Mouse (Mus musculus) hindbrain, postnatal 0 days (tissue): ENCODE data around the gene Rbks. TPM values are rescaled to one million over a fixed set of nuclear protein-coding genes. Genes with fewer than 3 reads are reported as not detected.

Experiments used
- ATAC-seq: fragments of 200-750 bp; cut with Nextera tagmentation; 2 replicates; pipeline ENCODE4 v1.8.0; 2017; ENCODE audit warnings: mild to moderate bottlenecking, moderate TSS enrichment, moderate library complexity
- DNase-seq: peaks from one replicate; pipeline ENCODE4 v3.0.0-alpha.2; 2015; ENCODE audit warnings: low spot score
- H3K27ac ChIP-seq: fragments of 300-500 bp; sonication (generic); 2 replicates; pipeline ENCODE4 v1.5.1; 2014; ENCODE audit warnings: mild to moderate bottlenecking
- H3K27me3 ChIP-seq: fragments of 300-500 bp; sonication (generic); 2 replicates; pipeline ENCODE4 v1.6.1; 2014; ENCODE audit warnings: low read length, mixed read lengths; ENCODE audit not compliant: insufficient read depth
- H3K36me3 ChIP-seq: fragments of 300-500 bp; sonication (generic); 2 replicates; pipeline ENCODE4 v1.6.1; 2014; ENCODE audit warnings: low read length, mixed read lengths; ENCODE audit not compliant: insufficient read depth
- H3K4me1 ChIP-seq: fragments of 300-500 bp; sonication (generic); 2 replicates; pipeline ENCODE4 v1.6.1; 2014; ENCODE audit warnings: antibody characterized with exemption, low read length, mixed read lengths; ENCODE audit not compliant: insufficient read depth
- H3K4me2 ChIP-seq: fragments of 300-500 bp; sonication (generic); 2 replicates; pipeline ENCODE4 v1.6.1; 2014; ENCODE audit warnings: low read depth, mild to moderate bottlenecking, low read length, moderate library complexity, mixed read lengths
- H3K4me3 ChIP-seq: fragments of 300-500 bp; sonication (generic); 2 replicates; pipeline ENCODE4 v1.5.1; 2014; ENCODE audit warnings: low read length
- H3K9ac ChIP-seq: fragments of 300-500 bp; sonication (generic); replicated peaks from 2 replicates; pipeline ENCODE4 v1.6.1; 2014; ENCODE audit warnings: mild to moderate bottlenecking, low read length, moderate library complexity, mixed read lengths
- H3K9me3 ChIP-seq: fragments of 300-500 bp; sonication (generic); 2 replicates; pipeline ENCODE4 v1.6.1; 2016; ENCODE audit warnings: low read length, mixed read lengths
- CTCF ChIP-seq: IDR thresholded peaks from 2 replicates; pipeline ENCODE4 v1.5.1; 2016; ENCODE audit warnings: antibody characterized with exemption, control low read depth, low read depth
- WGBS: fragments of 180-500 bp; shearing (Covaris S2); extraction: QIAGEN DNeasy Blood & Tissue Kit; methylation state at CpG from one replicate; pipeline ENCODE4 v1.1.7; 2014; 5-methylcytosine and 5-hydroxymethylcytosine counted together
- polyA plus RNA-seq: library from polyadenylated mRNA; unstranded; fragments of >200 nt; fragmentation: Nextera tagmentation; extraction: Ambion mirVana; gene quantifications from 2 replicates; pipeline ENCODE4 v1.2.1, GENCODE M21; 2015
- total RNA-seq: library from RNA; depleted of rRNA; stranded (reverse); fragments of >200 nt; gene quantifications from 2 replicates; pipeline ENCODE4 v1.2.3, GENCODE M21; 2014

The Rbks gene
- total and polyA plus RNA-seq, 2 experiments from 2014 or later: 1.6 to 3.2 TPM

- no peak for TF ChIP-seq CTCF
- no peak overlapping the region for H3K27ac ChIP-seq
- H3K4me3 ChIP-seq: no peak overlapping the region
- H3K4me2 ChIP-seq: no peak overlapping the region
- no peaks in the 10 kb centered on the region for H3K4me1 ChIP-seq
- no peaks in the 10 kb centered on the region for H3K36me3 ChIP-seq
- no peak overlapping the region for H3K9ac ChIP-seq
- no peaks in the 10 kb centered on the region for H3K27me3 ChIP-seq
- 75% methylated on average over 6 of the region's 6 CpGs for WGBS
- H3K9me3 ChIP-seq: no peaks in the 10 kb centered on the region
- DNase-seq (no peak), ATAC-seq (no peak)
Observed at GRCm38 (mm10) chr5:31724519-31724918, 27.1 kb upstream of the Rbks start.

- WGBS: 80% methylated on average over 4 of the region's 4 CpGs
- Histone ChIP-seq H3K4me1 (no peaks in the 10 kb centered on the region), H3K27me3 (no peaks in the 10 kb centered on the region), H3K4me3 (no peak overlapping the region), H3K4me2 (no peak overlapping the region), H3K27ac (no peak overlapping the region), H3K9me3 (no peaks in the 10 kb centered on the region), H3K9ac (no peak overlapping the region), H3K36me3 (no peaks in the 10 kb centered on the region)
- ATAC-seq (no peak), DNase-seq (no peak)
- no peak for TF ChIP-seq CTCF
Observed at GRCm38 (mm10) chr5:31715486-31716150, 18.2 kb upstream of the Rbks start.

GRCm38 (mm10) chr5:31713841-31714264, 16.4 kb upstream of the Rbks start:
- TF ChIP-seq CTCF: no peak
- Histone ChIP-seq H3K27me3 (no peaks in the 10 kb centered on the region), H3K4me1 (no peaks in the 10 kb centered on the region), H3K9ac (no peak overlapping the region), H3K4me3 (no peak overlapping the region), H3K27ac (no peak overlapping the region), H3K36me3 (no peaks in the 10 kb centered on the region), H3K9me3 (no peaks in the 10 kb centered on the region), H3K4me2 (no peak overlapping the region)
- ATAC-seq: no peak
- 78% methylated on average over 5 of the region's 5 CpGs for WGBS
- DNase-seq: no peak

- H3K9me3 ChIP-seq: no peaks in the 10 kb centered on the region
- no peak overlapping the region for H3K9ac ChIP-seq
- no peak for TF ChIP-seq CTCF
- H3K4me2 ChIP-seq: no peak overlapping the region
- no peak for ATAC-seq
- DNase-seq: no peak
- H3K27ac ChIP-seq: no peak overlapping the region
- no peaks in the 10 kb centered on the region for H3K36me3 ChIP-seq
- WGBS: 90% methylated on average over 2 of the region's 2 CpGs
- no peaks in the 10 kb centered on the region for H3K4me1 ChIP-seq
- no peaks in the 10 kb centered on the region for H3K27me3 ChIP-seq
- no peak overlapping the region for H3K4me3 ChIP-seq
Observed at GRCm38 (mm10) chr5:31713280-31713711, 15.9 kb upstream of the Rbks start.

- Histone ChIP-seq H3K27ac (no peak overlapping the region), H3K4me3 (no peak overlapping the region), H3K9ac (no peak overlapping the region), H3K36me3 (no peaks in the 10 kb centered on the region), H3K4me1 (no peaks in the 10 kb centered on the region), H3K27me3 (no peaks in the 10 kb centered on the region), H3K4me2 (no peak overlapping the region), H3K9me3 (no peaks in the 10 kb centered on the region)
- TF ChIP-seq CTCF: peak; percentile 18
- no peak for ATAC-seq
- WGBS: 70% methylated on average over 1 of the region's 1 CpGs
- DNase-seq: no peak
Observed at GRCm38 (mm10) chr5:31709389-31709788, 12.0 kb upstream of the Rbks start.

- DNase-seq: no peak
- WGBS: 87% methylated on average over 4 of the region's 4 CpGs
- TF ChIP-seq CTCF: no peak
- no peak overlapping the region for H3K27ac ChIP-seq
- no peak overlapping the region for H3K4me2 ChIP-seq
- no peak overlapping the region for H3K9ac ChIP-seq
- H3K4me1 ChIP-seq: no peaks in the 10 kb centered on the region
- no peaks in the 10 kb centered on the region; the same call in 1 of the 2 replicates for H3K36me3 ChIP-seq
- no peaks in the 10 kb centered on the region for H3K9me3 ChIP-seq
- ATAC-seq: no peak
- H3K4me3 ChIP-seq: no peak overlapping the region
- no peaks in the 10 kb centered on the region for H3K27me3 ChIP-seq
Observed at GRCm38 (mm10) chr5:31706826-31707225, 9.4 kb upstream of the Rbks start.

- Histone ChIP-seq H3K4me1 (no peaks in the 10 kb centered on the region), H3K27me3 (no peaks in the 10 kb centered on the region), H3K9ac (no peak overlapping the region), H3K4me2 (no peak overlapping the region), H3K27ac (no peak overlapping the region), H3K9me3 (no peaks in the 10 kb centered on the region), H3K4me3 (no peak overlapping the region), H3K36me3 (no peaks in the 10 kb centered on the region; the same call in 1 of the 2 replicates)
- no peak for DNase-seq
- ATAC-seq: no peak
- no peak for TF ChIP-seq CTCF
- WGBS: 89% methylated on average over 5 of the region's 5 CpGs
Observed at GRCm38 (mm10) chr5:31704971-31705370, 7.5 kb upstream of the Rbks start.
